Mouse (Mus musculus) C2C12 (cell line): ENCODE results near the gene Gm128.

Experiments
- CEBPB ChIP-seq: IDR thresholded peaks from one replicate; pipeline ENCODE4 v1.6.1; 2011; ENCODE audit warnings: low read depth, mild to moderate bottlenecking, control low read depth, moderate library complexity
- CTCF ChIP-seq: IDR thresholded peaks from one replicate; pipeline ENCODE4 v1.5.1; 2011; ENCODE audit not compliant: control insufficient read depth, insufficient read depth, insufficient read length
- MAX ChIP-seq: IDR thresholded peaks from one replicate; pipeline ENCODE4 v1.6.1; 2011; ENCODE audit warnings: mild to moderate bottlenecking, control low read depth
- MYOD1 ChIP-seq: IDR thresholded peaks from one replicate; pipeline ENCODE4 v1.6.1; 2011; ENCODE audit warnings: low read depth; ENCODE audit not compliant: control insufficient read depth, insufficient read length
- MYOG ChIP-seq: IDR thresholded peaks from one replicate; pipeline ENCODE4 v1.6.1; 2011; ENCODE audit not compliant: control insufficient read depth, insufficient read length; ENCODE audit errors: extremely low read depth
- USF1 ChIP-seq: IDR thresholded peaks from one replicate; pipeline ENCODE4 v1.6.1; 2011; ENCODE audit warnings: low read depth, mild to moderate bottlenecking, control low read depth, moderate library complexity

- TF ChIP-seq MAX = no peak
- TF ChIP-seq CTCF = no peak
- TF ChIP-seq USF1 = no peak
- no peak for TF ChIP-seq MYOD1
- no peak for TF ChIP-seq MYOG
- no peak for TF ChIP-seq CEBPB
Measured at GRCm38 (mm10) chr3:95241498-95241897, at the start of gene Gm128.
